Mouse (Mus musculus) lung, adult 10 weeks (tissue): ENCODE results near the gene Ghsr. TPM values are rescaled to one million over a fixed set of nuclear protein-coding genes. Genes with fewer than 3 reads are reported as not detected.

Source experiments
- polyA plus RNA-seq: library from polyadenylated mRNA; stranded (reverse); fragments of 350-450 nt; fragmentation: Illumina TruSeq; extraction: RNeasy Lipid Tissue Mini Kit (QIAGEN cat#74804); gene quantifications from one replicate; pipeline ENCODE4 v1.2.3, GENCODE M21; 2014; ENCODE audit warnings: low read depth, low replicate concordance; ENCODE audit not compliant: insufficient read depth

Ghsr gene
- polyA plus RNA-seq: not detected

GRCm38 (mm10) chr3:27371276-27371621, at the start of gene Ghsr:
Ghsr (plus strand) TSS chr3:27371351.

Other genes with a start within 250 kb of the Ghsr start
- gene Ect2, start 217.5 kb upstream of the Ghsr start, polyA plus RNA-seq: 1.0 TPM
- gene Nceh1, start 188.4 kb upstream of the Ghsr start, polyA plus RNA-seq: 22.6 TPM
- 19.0 TPM for gene Tnfsf10, start 54.3 kb upstream of the Ghsr start, polyA plus RNA-seq